Mouse (Mus musculus) G1E (cell line): ENCODE results near the gene F12.

Experiments used
- CTCF ChIP-seq: IDR thresholded peaks from 2 replicates; pipeline ENCODE4 v1.5.1; 2012; ENCODE audit warnings: low read depth, low read length, inconsistent platforms, mixed read lengths
- GATA1 ChIP-seq: IDR thresholded peaks from 2 replicates; pipeline ENCODE4 v1.6.1; 2012; ENCODE audit warnings: borderline replicate concordance, low read length, inconsistent platforms, mixed read lengths
- POLR2AphosphoS5 ChIP-seq: IDR thresholded peaks from 2 replicates; pipeline ENCODE4 v1.6.1; 2012; ENCODE audit warnings: low read depth, low read length, inconsistent platforms; ENCODE audit not compliant: insufficient replicate concordance
- TAL1 ChIP-seq: conservative IDR thresholded peaks from 2 replicates; pipeline ENCODE4 v1.6.1; 2012; ENCODE audit warnings: low read depth, low read length, inconsistent platforms, mixed read lengths

- TF ChIP-seq CTCF (no peak), TAL1 (no peak), GATA1 (no peak), POLR2AphosphoS5 (no peak)
Observed at GRCm38 (mm10) chr13:55462965-55463364, 36.4 kb upstream of the F12 start.
